8 mouse cellular contexts compared by ENCODE assay signal in genomic region chr3:67463450-67464372, GRCm38 (mm10). TPM values are rescaled to one million over a fixed set of nuclear protein-coding genes. Genes with fewer than 3 reads are reported as not detected.
DNase-seq lines count a peak whose midpoint lies in the region; ATAC-seq and TF ChIP-seq lines count a peak whose summit lies in the region.

Gene Lxn, minus strand, starts transcription at chr3:67463926.

- H3K4me1 ChIP-seq in bone marrow macrophage, adult 2 months (ENCODE audit: control insufficient read depth, insufficient read depth, low read length), result peaks cover 6% of the 10 kb centered on the region
- peaks cover 16% of the 10 kb centered on the region for H3K4me1 ChIP-seq in erythroblast, embryonic 14.5 days (ENCODE audit: control insufficient read depth)
- H3K4me1 ChIP-seq in heart, embryonic 10.5 days, result peaks cover 15% of the 10 kb centered on the region; the same call in 1 of the 2 replicates
- 0 out of 2 replicates have a peak, but pooled peaks cover 10% of the 10 kb centered on the region for H3K4me1 ChIP-seq in kidney, embryonic 14.5 days (ENCODE audit: control insufficient read depth, insufficient read depth, low read length)
- H3K4me1 ChIP-seq in limb, embryonic 14.5 days (ENCODE audit: control insufficient read depth, insufficient read depth, low read length), result peaks cover 10% of the 10 kb centered on the region
- peaks cover 20% of the 10 kb centered on the region for H3K4me1 ChIP-seq in midbrain, embryonic 15.5 days

- no peaks in the 10 kb centered on the region for H3K27me3 ChIP-seq in erythroblast, embryonic 14.5 days (ENCODE audit: control insufficient read depth)
- no peaks in the 10 kb centered on the region for H3K27me3 ChIP-seq in heart, embryonic 10.5 days (ENCODE audit: insufficient read depth, poor library complexity, severe bottlenecking)
- H3K27me3 ChIP-seq in kidney, embryonic 14.5 days (ENCODE audit: control insufficient read depth, insufficient read depth, low read length), result no peaks in the 10 kb centered on the region
- no peaks in the 10 kb centered on the region for H3K27me3 ChIP-seq in limb, embryonic 14.5 days (ENCODE audit: control insufficient read depth, insufficient read depth, low read length)
- H3K27me3 ChIP-seq in midbrain, embryonic 15.5 days (replicated peaks), result no peaks in the 10 kb centered on the region

- H3K9me3 ChIP-seq in erythroblast, embryonic 14.5 days (ENCODE audit: control insufficient read depth, low read length), result no peaks in the 10 kb centered on the region
- no peaks in the 10 kb centered on the region for H3K9me3 ChIP-seq in heart, embryonic 10.5 days
- H3K9me3 ChIP-seq in kidney, embryonic 14.5 days (ENCODE audit: control insufficient read depth, low read length), result no peaks in the 10 kb centered on the region
- no peaks in the 10 kb centered on the region for H3K9me3 ChIP-seq in limb, embryonic 14.5 days (ENCODE audit: control insufficient read depth, low read length)
- no peaks in the 10 kb centered on the region for H3K9me3 ChIP-seq in midbrain, embryonic 15.5 days

- TF ChIP-seq CTCF in bone marrow macrophage, adult 2 months (IDR thresholded peaks at IDR 0.05; ENCODE audit: low read depth, low read length), result no peak

- ATAC-seq in kidney, embryonic 14.5 days (ENCODE audit: low FRiP score, low TSS enrichment), result peak; percentile 97
- ATAC-seq in limb, embryonic 14.5 days (ENCODE audit: low FRiP score, low read depth), result peak; percentile 79
- peak; percentile 89 for ATAC-seq in midbrain, embryonic 15.5 days (replicated peaks)

- H3K4me3 ChIP-seq in bone marrow macrophage, adult 2 months (ENCODE audit: insufficient read depth, low read length), result peak within 1 kb of the TSS; percentile 70
- H3K4me3 ChIP-seq in erythroblast, embryonic 14.5 days (replicated peaks), result peak within 1 kb of the TSS; percentile 64
- H3K4me3 ChIP-seq in heart, embryonic 10.5 days, result peak within 1 kb of the TSS; percentile 74
- peak within 1 kb of the TSS; percentile 70 for H3K4me3 ChIP-seq in kidney, embryonic 14.5 days (ENCODE audit: low read length)
- peak within 1 kb of the TSS; percentile 65 for H3K4me3 ChIP-seq in limb, embryonic 14.5 days (replicated peaks; ENCODE audit: low read length)
- H3K4me3 ChIP-seq in midbrain, embryonic 15.5 days, result peak within 1 kb of the TSS; percentile 68

- DNase-seq in 3134 (ENCODE audit: extremely low read depth, insufficient read length, low spot score), result peak; percentile 88
- DNase-seq in heart, embryonic 10.5 days (ENCODE audit: low spot score), result peak; percentile 88
- DNase-seq in limb, embryonic 14.5 days (ENCODE audit: low spot score), result peak; percentile 59
- peak; percentile 37 to 49 for DNase-seq in spleen, postnatal 10 days (ENCODE audit: low spot score in 2 of 2)

- WGBS in heart, embryonic 10.5 days, result 1% methylated on average over 43 of the region's 43 CpGs
- WGBS in kidney, embryonic 14.5 days, result under 1% methylated on average over 36 of the region's 43 CpGs
- 0% methylated on average over 42 of the region's 43 CpGs for WGBS in limb, embryonic 14.5 days
- under 1% methylated on average over 43 of the region's 43 CpGs for WGBS in midbrain, embryonic 15.5 days

- TF ChIP-seq POLR2A in bone marrow macrophage, adult 2 months (IDR thresholded peaks at IDR 0.05; ENCODE audit: borderline replicate concordance, low read depth, low read length), result no peak; the same call in 1 of the 2 replicates
- peak; percentile 47; the same call in 1 of the 2 replicates for TF ChIP-seq POLR2A in limb, embryonic 14.5 days (IDR thresholded peaks at IDR 0.05; ENCODE audit: borderline replicate concordance, extremely low read depth, insufficient read depth, insufficient read length)

- peak within 1 kb of the TSS; percentile 50 for H3K27ac ChIP-seq in bone marrow macrophage, adult 2 months (ENCODE audit: insufficient read depth, low read depth, low read length)
- peak within 1 kb of the TSS; percentile 87 for H3K27ac ChIP-seq in heart, embryonic 10.5 days
- H3K27ac ChIP-seq in kidney, embryonic 14.5 days (ENCODE audit: low read depth, low read length), result peak within 1 kb of the TSS; percentile 74
- H3K27ac ChIP-seq in limb, embryonic 14.5 days (replicated peaks; ENCODE audit: low read depth, low read length), result peak within 1 kb of the TSS; percentile 87
- H3K27ac ChIP-seq in midbrain, embryonic 15.5 days, result peak within 1 kb of the TSS; percentile 79

- H3K4me2 ChIP-seq in kidney, embryonic 14.5 days (replicated peaks; ENCODE audit: low read depth, low read length), result peak within 1 kb of the TSS; percentile 58
- peak within 1 kb of the TSS; percentile 85 for H3K4me2 ChIP-seq in limb, embryonic 14.5 days (replicated peaks; ENCODE audit: low read depth, low read length, severe bottlenecking)
- peak within 1 kb of the TSS; percentile 90 for H3K4me2 ChIP-seq in midbrain, embryonic 15.5 days

- H3K9ac ChIP-seq in kidney, embryonic 14.5 days (ENCODE audit: low read depth, low read length), result peak within 1 kb of the TSS; percentile 73
- H3K9ac ChIP-seq in limb, embryonic 14.5 days (ENCODE audit: low read depth, low read length, severe bottlenecking), result peak within 1 kb of the TSS; percentile 79
- peak within 1 kb of the TSS; percentile 79 for H3K9ac ChIP-seq in midbrain, embryonic 15.5 days

- peaks cover 42% of the 10 kb centered on the region for H3K36me3 ChIP-seq in erythroblast, embryonic 14.5 days (ENCODE audit: control insufficient read depth)
- peaks cover 41% of the 10 kb centered on the region for H3K36me3 ChIP-seq in heart, embryonic 10.5 days
- H3K36me3 ChIP-seq in kidney, embryonic 14.5 days (ENCODE audit: control insufficient read depth, insufficient read depth, low read length), result peaks cover 36% of the 10 kb centered on the region
- H3K36me3 ChIP-seq in limb, embryonic 14.5 days (ENCODE audit: control insufficient read depth, insufficient read depth, low read length), result peaks cover 20% of the 10 kb centered on the region
- H3K36me3 ChIP-seq in midbrain, embryonic 15.5 days (replicated peaks), result 0 out of 2 replicates have a peak, but pooled peaks cover 10% of the 10 kb centered on the region

RNA-seq across cellular contexts. Expression of gene Lxn, which starts in this region (rescaled TPM):
- 38.3 and 49.1 TPM in 2 replicates for polyA plus RNA-seq in bone marrow macrophage, adult 2 months (2012; ENCODE audit: insufficient read depth, insufficient read length, missing spikeins)
- polyA plus RNA-seq in erythroblast, embryonic 14.5 days (2012), result 0.20 and 0.21 TPM in 2 replicates
- 50.5 and 62.0 TPM in 2 replicates for polyA plus RNA-seq in heart, embryonic 10.5 days (2016; fragmentation: Nextera tagmentation; extraction: Ambion mirVana)
- polyA plus RNA-seq in kidney, embryonic 14.5 days (2014; fragmentation: Nextera tagmentation; extraction: Ambion mirVana), result 68.8 and 68.9 TPM in 2 replicates
- 51.9 and 64.8 TPM in 2 replicates for polyA plus RNA-seq in limb, embryonic 14.5 days (2012; rRNA removed)
- 121 and 130 TPM in 2 replicates for polyA plus RNA-seq in limb, embryonic 14.5 days (2014; fragmentation: Nextera tagmentation; extraction: Ambion mirVana)
- 162 and 199 TPM in 2 replicates for polyA plus RNA-seq in midbrain, embryonic 15.5 days (2015; fragmentation: Nextera tagmentation; extraction: Ambion mirVana)

Comparison
In these comparisons a context has a peak if more than half of its experiments do, and no peak if none do; other contexts are left out.
1. Peak in every context shown above with its lines: DNase-seq, ATAC-seq, H3K4me3 ChIP-seq and H3K27ac ChIP-seq.
2. RNA of gene Lxn (polyA plus RNA-seq): 162 to 199 TPM in midbrain, embryonic 15.5 days, 51.9 to 130 TPM in limb, embryonic 14.5 days, 68.8 to 68.9 TPM in kidney, embryonic 14.5 days, 50.5 to 62.0 TPM in heart, embryonic 10.5 days and 38.3 to 49.1 TPM in bone marrow macrophage, adult 2 months; 0.20 to 0.21 TPM in erythroblast, embryonic 14.5 days; every median in the first group is over 10 times any median in the second.